Mouse (Mus musculus): ENCODE measurements around the gene Tpte. TPM values are rescaled to one million over a fixed set of nuclear protein-coding genes. Genes with fewer than 3 reads are reported as not detected.

Tpte gene
- polyA plus RNA-seq, 1 experiment from 2014 or later = not detected

GRCm38 (mm10) chr8:22403235-22403634 lies 120.0 kb downstream of the Tpte start:
- Histone ChIP-seq H3K9ac (no peak overlapping the region), H3K4me3 (replicated peaks) (no peak overlapping the region), H3K4me1 (0 out of 2 replicates have a peak, but pooled peaks cover 6% of the 10 kb centered on the region), H3K4me2 (no peak overlapping the region), H3K9me3 (no peaks in the 10 kb centered on the region), H3K27ac (no peak overlapping the region), H3K36me3 (no peaks in the 10 kb centered on the region), H3K27me3 (replicated peaks) (no peaks in the 10 kb centered on the region)
- no peak for ATAC-seq (ENCODE audit: insufficient read depth, low FRiP score, low read depth)
- WGBS = 83% methylated on average over 2 of the region's 2 CpGs

- H3K36me3 ChIP-seq = no peaks in the 10 kb centered on the region
- no peak overlapping the region for H3K27ac ChIP-seq
- H3K4me1 ChIP-seq = no peaks in the 10 kb centered on the region
- WGBS = 60% methylated on average over 6 of the region's 6 CpGs
- no peaks in the 10 kb centered on the region for H3K27me3 ChIP-seq (replicated peaks)
- H3K9ac ChIP-seq = no peak overlapping the region
- no peak overlapping the region for H3K4me2 ChIP-seq
- no peaks in the 10 kb centered on the region for H3K9me3 ChIP-seq
- no peak for ATAC-seq (ENCODE audit: insufficient read depth, low FRiP score, low read depth)
- H3K4me3 ChIP-seq (replicated peaks) = no peak overlapping the region
Observed at GRCm38 (mm10) chr8:22405733-22406132, 122.5 kb downstream of the Tpte start.

GRCm38 (mm10) chr8:22410688-22411281 lies 127.5 kb downstream of the Tpte start:
- 16% methylated on average over 16 of the region's 16 CpGs for WGBS
- no peak for ATAC-seq (ENCODE audit: insufficient read depth, low FRiP score, low read depth)
- 0 out of 2 replicates have a peak, but pooled peaks cover 3% of the 10 kb centered on the region for H3K36me3 ChIP-seq
- peak overlapping the region; percentile 67 for H3K4me2 ChIP-seq
- H3K27ac ChIP-seq = peak overlapping the region; percentile 55; the same call in 1 of the 2 replicates
- H3K4me1 ChIP-seq = 0 out of 2 replicates have a peak, but pooled peaks cover 6% of the 10 kb centered on the region
- H3K9me3 ChIP-seq = no peaks in the 10 kb centered on the region
- H3K27me3 ChIP-seq (replicated peaks) = no peaks in the 10 kb centered on the region
- H3K4me3 ChIP-seq (replicated peaks) = peak overlapping the region; percentile 75
- H3K9ac ChIP-seq = 0 out of 2 replicates have a peak overlapping the region, but pooled peaks have one; percentile 48

GRCm38 (mm10) chr8:22411282-22411702 lies 128.1 kb downstream of the Tpte start, which contains the start of gene Mrps31:
Mrps31 (plus strand) TSS chr8:22411361.
- H3K36me3 ChIP-seq = 0 out of 2 replicates have a peak, but pooled peaks cover 4% of the 10 kb centered on the region
- 0 out of 2 replicates have a peak, but pooled peaks cover 6% of the 10 kb centered on the region for H3K4me1 ChIP-seq
- no peaks in the 10 kb centered on the region for H3K27me3 ChIP-seq (replicated peaks)
- H3K27ac ChIP-seq = peak within 1 kb of the TSS; percentile 75
- peak; percentile 87; the same call in 1 of the 2 replicates for ATAC-seq (ENCODE audit: insufficient read depth, low FRiP score, low read depth)
- peak within 1 kb of the TSS; percentile 72 for H3K9ac ChIP-seq
- peak within 1 kb of the TSS; percentile 67 for H3K4me2 ChIP-seq
- H3K9me3 ChIP-seq = no peaks in the 10 kb centered on the region
- WGBS = 0% methylated on average over 25 of the region's 25 CpGs
- H3K4me3 ChIP-seq (replicated peaks) = peak within 1 kb of the TSS; percentile 75

- peak overlapping the region; percentile 72 for H3K9ac ChIP-seq
- 0 out of 2 replicates have a peak, but pooled peaks cover 6% of the 10 kb centered on the region for H3K4me1 ChIP-seq
- peak overlapping the region; percentile 75 for H3K4me3 ChIP-seq (replicated peaks)
- no peak for ATAC-seq (ENCODE audit: insufficient read depth, low FRiP score, low read depth)
- 0 out of 2 replicates have a peak, but pooled peaks cover 4% of the 10 kb centered on the region for H3K36me3 ChIP-seq
- H3K27ac ChIP-seq = peak overlapping the region; percentile 75; the same call in 1 of the 2 replicates
- no peaks in the 10 kb centered on the region for H3K9me3 ChIP-seq
- peak overlapping the region; percentile 67 for H3K4me2 ChIP-seq
- WGBS = 19% methylated on average over 8 of the region's 8 CpGs
- H3K27me3 ChIP-seq (replicated peaks) = no peaks in the 10 kb centered on the region
Observed at GRCm38 (mm10) chr8:22411971-22412370, 128.7 kb downstream of the Tpte start.

Other genes with a start within 250 kb of the Tpte start
- 8.4 and 9.5 TPM in 2 replicates for gene Atp7b, start 223.1 kb upstream of the Tpte start, polyA plus RNA-seq (2015; fragmentation: Nextera tagmentation; extraction: Ambion mirVana)
- 31.0 and 38.2 TPM in 2 replicates for gene Alg11, start 222.7 kb upstream of the Tpte start, polyA plus RNA-seq (2015; fragmentation: Nextera tagmentation; extraction: Ambion mirVana)
- 0.27 and 0.39 TPM in 2 replicates for gene Nek5, start 158.4 kb upstream of the Tpte start, polyA plus RNA-seq (2015; fragmentation: Nextera tagmentation; extraction: Ambion mirVana)
- 4.7 and 5.5 TPM in 2 replicates for gene Nek3, start 117.0 kb upstream of the Tpte start, polyA plus RNA-seq (2015; fragmentation: Nextera tagmentation; extraction: Ambion mirVana)
- 42.1 and 50.1 TPM in 2 replicates for gene Ckap2, start 97.6 kb upstream of the Tpte start, polyA plus RNA-seq (2015; fragmentation: Nextera tagmentation; extraction: Ambion mirVana)
- 41.9 and 44.0 TPM in 2 replicates for gene Vps36, start 90.6 kb upstream of the Tpte start, polyA plus RNA-seq (2015; fragmentation: Nextera tagmentation; extraction: Ambion mirVana)
- gene Thsd1, start 56.1 kb upstream of the Tpte start, polyA plus RNA-seq (2015; fragmentation: Nextera tagmentation; extraction: Ambion mirVana) = 9.5 and 10.4 TPM in 2 replicates
- 34.2 and 40.7 TPM in 2 replicates for gene Slc25a15, start 115.2 kb downstream of the Tpte start, polyA plus RNA-seq (2015; fragmentation: Nextera tagmentation; extraction: Ambion mirVana)
- 50.2 and 55.7 TPM in 2 replicates for gene Mrps31, start 127.9 kb downstream of the Tpte start, polyA plus RNA-seq (2015; fragmentation: Nextera tagmentation; extraction: Ambion mirVana)

Measured in stomach, embryonic 15.5 days (tissue).